Mouse (Mus musculus) heart, postnatal 0 days (tissue): ENCODE results near the gene Trim26.

Experiments
- CTCF ChIP-seq: IDR thresholded peaks from 2 replicates; pipeline ENCODE4 v1.5.1; 2016; ENCODE audit warnings: antibody characterized with exemption, control low read depth, low read depth
- EP300 ChIP-seq: IDR thresholded peaks from 2 replicates; pipeline ENCODE4 v1.6.1; 2016; ENCODE audit warnings: antibody characterized with exemption, low read depth

DNA sequence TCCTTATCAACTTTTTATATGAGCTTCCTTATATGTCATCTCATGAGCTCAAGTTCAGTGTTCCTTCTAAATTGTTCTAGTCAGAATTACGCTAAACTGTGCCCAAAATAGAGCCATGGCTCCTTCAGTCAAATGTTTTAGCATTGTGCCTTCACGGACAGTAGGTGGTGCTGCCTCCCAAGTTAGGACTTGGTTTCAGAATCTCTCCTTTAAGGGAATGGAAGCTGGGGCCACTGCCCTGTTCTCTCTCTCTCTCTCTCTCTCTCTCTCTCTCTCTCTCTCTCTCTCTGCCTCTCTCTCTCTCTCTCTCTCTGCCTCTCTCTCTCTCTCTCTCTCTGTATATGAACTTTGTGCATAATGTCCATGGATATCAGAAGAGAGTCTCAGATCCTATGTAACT, 55.4 kb downstream of the Trim26 start:
- TF ChIP-seq EP300 = no peak
- TF ChIP-seq CTCF = peak; percentile 80
